Mouse (Mus musculus) regulatory T cell (primary cell): ENCODE measurements around the gene Lrrtm1.

Experiments used
- in situ Hi-C: fragments of 300-600 bp; cut with MboI, MseI; formaldehyde crosslinking; loops from one replicate; pipeline ENCODE4 v1.15.1; 2025; ENCODE audit warnings: high pct_unique_total_duplicates

Lrrtm1 gene

GRCm38 (mm10) chr6:77306796-77307195 lies 64.3 kb downstream of the Lrrtm1 start:
- in situ Hi-C loops = no loop called here
